ENCODE assay signal across 11 mouse cellular contexts in genomic region chr11:52914431-52914830, GRCm38 (mm10).
"Had no signal": no experiment of that assay in that cellular context is flagged by ENCODE, and none has a peak within 500 bp of the region (broad histone marks: within the 10 kb centered on the region; RNA-seq: fewer than 3 reads in every experiment).

No protein-coding gene starts in this region.

- ATAC-seq: intestine, embryonic 16.5 days; lung, postnatal 0 days; midbrain, embryonic 16.5 days had no signal

- DNase-seq: kidney, adult 18-20 months; kidney, adult 9 months; kidney, postnatal 14 days; kidney, postnatal 4 days; liver, embryonic 13.5 days; lung, embryonic 14.5 days; thymus, adult 2 months; thymus, postnatal 4 days had no signal
